Mouse (Mus musculus) forebrain, embryonic 12.5 days (tissue): ENCODE measurements around the gene Astn2. TPM values are rescaled to one million over a fixed set of nuclear protein-coding genes. Genes with fewer than 3 reads are reported as not detected.
"Not testable (repeated sequence)": the region's sequence is repeated elsewhere in the genome, so short reads cannot be mapped to it uniquely, and the experiment has no call there.

ENCODE experiments used
- ATAC-seq: fragments of 200-750 bp; cut with Nextera tagmentation; 2 replicates; pipeline ENCODE4 v1.8.0; 2017; ENCODE audit warnings: moderate TSS enrichment; ENCODE audit not compliant: low FRiP score
- H3K27ac ChIP-seq: fragments of 300-500 bp; sonication (generic); 2 replicates; pipeline ENCODE4 v1.5.1; 2016; ENCODE audit warnings: mild to moderate bottlenecking
- H3K27me3 ChIP-seq: fragments of 300-500 bp; sonication (generic); 2 replicates; pipeline ENCODE4 v1.6.1; 2016; ENCODE audit warnings: mild to moderate bottlenecking
- H3K36me3 ChIP-seq: fragments of 300-500 bp; sonication (generic); replicated peaks from 2 replicates; pipeline ENCODE4 v1.6.1; 2016; ENCODE audit warnings: mild to moderate bottlenecking
- H3K4me1 ChIP-seq: fragments of 300-500 bp; sonication (generic); 2 replicates; pipeline ENCODE4 v1.6.1; 2016
- H3K4me2 ChIP-seq: fragments of 300-500 bp; sonication (generic); 2 replicates; pipeline ENCODE4 v1.6.1; 2016; ENCODE audit warnings: mild to moderate bottlenecking, moderate library complexity
- H3K4me3 ChIP-seq: fragments of 300-500 bp; sonication (generic); replicated peaks from 2 replicates; pipeline ENCODE4 v1.5.1; 2016; ENCODE audit warnings: mild to moderate bottlenecking
- H3K9ac ChIP-seq: fragments of 300-500 bp; sonication (generic); 2 replicates; pipeline ENCODE4 v1.6.1; 2016; ENCODE audit warnings: mild to moderate bottlenecking
- H3K9me3 ChIP-seq: fragments of 300-500 bp; sonication (generic); 2 replicates; pipeline ENCODE4 v1.6.1; 2016
- WGBS: fragments of 180-500 bp; shearing (Covaris S2); methylation state at CpG from one replicate; pipeline ENCODE4 v1.1.7; 2016; 5-methylcytosine and 5-hydroxymethylcytosine counted together
- polyA plus RNA-seq: library from polyadenylated mRNA; unstranded; fragments of >200 nt; fragmentation: Nextera tagmentation; extraction: Ambion mirVana; gene quantifications from 2 replicates; pipeline ENCODE4 v1.2.1, GENCODE M21; 2016

Gene Astn2
- polyA plus RNA-seq, 1 experiment from 2014 or later, result 1.9 TPM

DNA sequence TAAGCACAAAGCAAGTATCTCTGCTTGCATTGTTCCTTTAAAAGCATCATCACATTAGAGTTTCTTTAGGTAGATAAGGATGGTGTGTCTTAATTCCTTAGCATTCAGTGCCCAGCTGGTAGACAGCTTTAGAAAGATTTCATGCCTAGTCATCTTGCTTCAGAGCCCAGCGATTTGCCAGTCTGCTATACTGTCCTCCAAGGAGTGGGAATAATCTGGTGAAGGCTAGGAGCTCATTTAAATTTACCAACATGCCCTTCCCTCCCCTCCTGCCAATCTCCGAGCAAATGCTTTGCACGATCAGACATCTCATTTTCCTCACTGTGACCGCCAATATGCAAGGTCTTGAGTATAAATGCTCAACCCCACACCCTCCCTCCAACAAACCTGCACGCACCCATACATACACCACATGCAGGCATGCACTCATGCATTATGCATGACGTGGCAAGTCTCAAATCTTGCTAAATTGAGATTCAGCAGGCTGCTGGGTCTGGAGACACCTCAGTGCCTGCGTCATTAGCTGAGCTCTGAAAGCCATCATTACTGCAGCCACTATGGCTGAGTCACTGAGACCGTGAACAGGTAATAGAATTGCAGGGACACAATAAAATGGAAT, 704.6 kb downstream of the Astn2 start:
- Histone ChIP-seq H3K9ac (no peak overlapping the region), H3K27me3 (no peaks in the 10 kb centered on the region), H3K4me3 (no peak overlapping the region), H3K4me2 (peak overlapping the region; percentile 11; the same call in 1 of the 2 replicates), H3K9me3 (no peaks in the 10 kb centered on the region), H3K4me1 (peaks cover 15% of the 10 kb centered on the region), H3K36me3 (no peaks in the 10 kb centered on the region), H3K27ac (0 out of 2 replicates have a peak overlapping the region, but pooled peaks have one; percentile 25)
- ATAC-seq, result peak; percentile 96
- 32% methylated on average over 8 of the region's 8 CpGs for WGBS

DNA sequence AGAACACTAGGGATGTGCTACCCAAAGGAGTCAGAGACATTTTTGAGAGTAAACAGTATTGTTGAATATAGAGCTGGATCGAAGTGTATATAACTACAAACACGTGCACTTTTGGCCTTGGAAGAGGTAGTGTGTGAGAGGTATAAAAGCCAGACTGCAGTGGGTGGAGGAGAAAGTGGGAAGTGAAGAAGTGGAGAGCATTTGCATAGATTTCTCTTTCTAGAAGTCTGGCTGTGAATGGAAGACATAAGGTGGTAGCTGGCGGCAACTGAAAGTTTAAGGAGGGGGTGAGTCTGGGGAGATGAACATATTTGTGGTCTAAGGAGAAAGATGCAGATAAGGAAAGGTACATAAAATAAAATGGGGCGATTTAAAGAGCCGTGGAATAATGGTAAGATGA, 709.2 kb downstream of the Astn2 start:
- no peak overlapping the region for H3K9ac ChIP-seq
- WGBS, result 93% methylated on average over 5 of the region's 5 CpGs
- H3K4me1 ChIP-seq, result peaks cover 7% of the 10 kb centered on the region
- no peak overlapping the region for H3K4me3 ChIP-seq
- H3K36me3 ChIP-seq, result no peaks in the 10 kb centered on the region
- ATAC-seq, result no peak
- H3K9me3 ChIP-seq, result no peaks in the 10 kb centered on the region
- no peaks in the 10 kb centered on the region for H3K27me3 ChIP-seq
- H3K27ac ChIP-seq, result no peak overlapping the region
- H3K4me2 ChIP-seq, result no peak overlapping the region

DNA sequence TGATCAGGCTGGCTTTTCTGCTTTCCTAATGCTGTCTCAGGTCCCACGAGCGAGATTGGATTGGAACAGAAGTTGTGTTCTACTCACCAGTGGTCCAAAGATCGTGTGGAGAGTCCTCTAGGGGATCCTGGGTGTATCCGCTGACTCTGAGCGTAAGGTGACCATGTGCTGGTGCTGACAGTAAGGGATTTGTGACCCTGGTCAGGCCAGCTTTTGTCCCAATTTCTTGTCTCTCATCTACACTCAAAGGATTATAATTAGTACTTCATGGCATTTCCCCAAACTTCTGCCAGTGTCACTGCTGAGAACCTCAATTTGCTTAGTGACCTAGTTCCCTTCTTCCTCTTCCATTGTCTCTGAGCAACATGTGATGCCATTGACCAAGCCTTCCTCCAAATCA, 710.4 kb downstream of the Astn2 start:
- Histone ChIP-seq H3K4me3 (no peak overlapping the region), H3K9ac (no peak overlapping the region), H3K4me2 (no peak overlapping the region), H3K27ac (no peak overlapping the region), H3K9me3 (no peaks in the 10 kb centered on the region), H3K36me3 (no peaks in the 10 kb centered on the region), H3K27me3 (no peaks in the 10 kb centered on the region), H3K4me1 (no peaks in the 10 kb centered on the region)
- WGBS, result 86% methylated on average over 5 of the region's 5 CpGs
- ATAC-seq, result no peak

DNA sequence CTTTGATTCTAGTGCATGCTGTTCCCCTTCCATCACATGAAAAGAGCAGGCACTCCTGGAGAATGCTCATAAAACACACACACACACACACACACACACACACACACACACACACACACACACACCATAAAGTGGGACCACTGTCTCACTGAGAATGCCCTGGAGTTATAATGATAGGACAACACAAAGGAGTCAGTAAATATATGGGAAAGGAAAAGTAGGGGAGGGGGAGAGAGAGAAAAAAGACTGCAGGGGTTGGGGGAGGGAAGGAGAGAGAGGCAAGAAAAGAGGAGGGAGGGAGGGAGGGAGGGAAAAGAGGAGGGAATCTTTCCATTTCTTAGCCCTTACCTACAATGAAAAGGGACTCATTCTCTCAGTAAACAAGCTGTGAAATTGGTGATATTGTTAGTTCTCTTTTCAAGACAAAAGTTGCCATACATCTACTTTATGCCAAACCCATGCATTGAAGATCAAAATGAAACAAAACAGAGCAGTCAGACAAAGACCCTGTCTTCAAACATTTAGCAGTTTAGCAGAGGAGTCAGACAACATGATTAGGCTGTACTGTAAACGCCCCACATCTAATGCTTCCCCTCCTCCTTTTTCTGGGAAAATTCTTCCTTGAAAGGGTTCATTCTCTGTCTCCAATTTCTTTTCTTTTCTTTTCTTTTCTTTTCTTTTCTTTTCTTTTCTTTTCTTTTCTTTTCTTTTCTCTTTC, 717.2 kb downstream of the Astn2 start:
- no peaks in the 10 kb centered on the region for H3K36me3 ChIP-seq
- 15% methylated on average over 1 of the region's 1 CpGs for WGBS
- H3K9ac ChIP-seq, result no peak overlapping the region
- H3K4me2 ChIP-seq, result no peak overlapping the region
- no peaks in the 10 kb centered on the region for H3K9me3 ChIP-seq
- ATAC-seq, result peak; percentile 82
- H3K27me3 ChIP-seq, result peaks cover 14% of the 10 kb centered on the region
- H3K4me1 ChIP-seq, result peaks cover 30% of the 10 kb centered on the region
- no peak overlapping the region for H3K4me3 ChIP-seq
- H3K27ac ChIP-seq, result peak overlapping the region; percentile 46; the same call in 1 of the 2 replicates

DNA sequence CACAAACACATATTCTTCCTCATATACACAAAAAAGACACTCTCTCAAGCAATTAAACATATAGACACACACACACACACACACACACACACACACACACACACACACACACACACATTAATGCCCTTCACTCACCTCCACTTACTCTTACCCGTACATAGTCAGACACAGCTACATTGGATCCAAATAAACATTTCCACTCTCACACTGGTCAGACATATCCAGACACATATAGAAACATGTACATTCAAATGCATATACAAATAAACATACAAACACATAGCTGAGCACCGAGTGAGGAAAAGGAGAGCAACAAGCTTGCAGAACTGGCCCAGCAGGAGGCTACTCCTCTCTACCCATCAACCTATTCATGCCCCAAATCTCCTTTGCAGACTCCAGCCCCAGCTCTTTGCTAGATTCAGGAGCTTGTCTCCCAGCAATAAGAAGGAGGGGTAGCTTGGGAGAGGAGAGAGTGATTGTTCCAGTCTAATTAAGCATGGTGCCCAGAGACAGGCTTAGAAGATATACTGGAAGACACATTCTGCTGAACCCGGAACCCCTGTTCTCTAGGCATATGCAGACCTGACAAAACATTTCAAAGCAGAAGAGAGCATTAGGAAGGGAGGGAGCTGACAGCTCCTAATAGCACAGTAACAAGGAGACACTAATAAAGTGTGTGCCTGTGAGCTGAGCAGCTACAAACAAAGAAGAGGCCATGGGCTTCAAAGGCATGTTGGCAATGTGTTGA, 718.0 kb downstream of the Astn2 start:
- H3K9me3 ChIP-seq, result no peaks in the 10 kb centered on the region
- H3K4me2 ChIP-seq, result no peak overlapping the region
- peaks cover 30% of the 10 kb centered on the region for H3K4me1 ChIP-seq
- H3K36me3 ChIP-seq, result no peaks in the 10 kb centered on the region
- peak; percentile 92 for ATAC-seq
- WGBS, result 16% methylated on average over 3 of the region's 3 CpGs
- H3K9ac ChIP-seq, result no peak overlapping the region
- H3K4me3 ChIP-seq, result no peak overlapping the region
- H3K27ac ChIP-seq, result peak overlapping the region; percentile 46; the same call in 1 of the 2 replicates
- peaks cover 14% of the 10 kb centered on the region for H3K27me3 ChIP-seq

DNA sequence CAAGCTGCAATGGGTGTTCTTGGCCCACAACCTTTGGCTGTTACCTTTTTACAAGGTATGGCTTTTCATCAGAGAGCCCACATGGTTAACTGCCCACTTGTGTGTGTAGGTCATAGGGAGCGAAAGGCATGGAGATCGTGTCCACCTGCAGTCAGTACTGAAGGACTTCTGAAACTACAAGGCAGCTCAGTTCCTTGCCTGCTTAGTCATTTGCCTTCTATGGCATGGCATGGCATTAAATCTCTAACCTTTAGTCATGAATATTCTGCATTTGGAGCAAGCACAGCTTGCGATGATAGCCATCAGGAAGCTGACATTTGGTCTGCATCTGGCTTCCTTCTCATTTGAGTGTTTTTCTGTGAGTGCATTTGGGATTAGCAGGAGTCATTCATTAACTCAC, 720.0 kb downstream of the Astn2 start:
- Histone ChIP-seq H3K36me3 (no peaks in the 10 kb centered on the region), H3K27ac (no peak overlapping the region), H3K27me3 (peaks cover 14% of the 10 kb centered on the region), H3K4me3 (no peak overlapping the region), H3K4me2 (no peak overlapping the region), H3K9me3 (no peaks in the 10 kb centered on the region), H3K9ac (no peak overlapping the region), H3K4me1 (peaks cover 30% of the 10 kb centered on the region)
- WGBS, result 83% methylated on average over 3 of the region's 3 CpGs
- no peak for ATAC-seq

DNA sequence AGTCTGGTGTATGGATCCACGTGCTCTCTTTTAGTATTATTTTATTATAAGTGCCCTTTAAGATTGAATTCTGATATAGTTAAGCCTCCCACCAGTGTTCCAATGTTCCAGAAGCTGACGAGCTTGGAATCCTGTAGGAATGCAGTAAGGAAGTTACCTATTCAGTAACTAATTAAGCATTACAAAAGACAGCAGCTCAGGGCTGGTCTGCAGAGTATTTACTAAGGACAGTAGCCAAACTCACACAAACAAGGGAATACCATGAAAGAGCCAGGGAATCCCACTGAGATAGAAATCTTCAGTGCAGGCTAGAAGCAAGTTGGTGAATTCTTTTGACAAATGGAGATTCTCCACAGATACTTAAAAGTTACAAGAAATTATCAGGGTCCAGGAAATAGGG, 724.6 kb downstream of the Astn2 start:
- not testable (repeated sequence) for H3K9me3 ChIP-seq, H3K9ac ChIP-seq, ATAC-seq, H3K27me3 ChIP-seq, H3K36me3 ChIP-seq, H3K27ac ChIP-seq, H3K4me2 ChIP-seq, H3K4me3 ChIP-seq
- peaks cover 19% of the 10 kb centered on the region for H3K4me1 ChIP-seq
- 31% methylated on average over 2 of the region's 2 CpGs for WGBS

DNA sequence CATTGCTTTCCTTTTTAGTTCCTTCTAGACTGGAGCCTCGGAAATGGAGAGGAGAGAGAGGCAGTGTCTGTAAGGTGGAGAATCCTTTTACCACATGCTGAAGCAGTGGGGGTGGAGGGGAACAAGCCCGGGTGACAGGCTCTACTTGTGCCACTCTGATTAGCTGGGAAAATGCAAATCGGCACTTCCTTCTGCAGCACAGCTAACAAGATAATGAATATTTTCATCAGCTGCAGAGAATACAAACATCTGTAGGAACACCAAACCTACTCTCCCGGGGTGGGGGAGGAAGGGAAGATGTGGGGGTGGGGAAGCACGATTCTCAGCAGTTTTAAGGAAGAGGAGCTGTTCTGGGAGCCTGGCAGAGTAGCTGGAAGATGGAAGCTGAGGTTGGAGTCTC, 725.5 kb downstream of the Astn2 start:
- Histone ChIP-seq H3K9me3 (no peaks in the 10 kb centered on the region), H3K4me1 (peaks cover 11% of the 10 kb centered on the region; the same call in 1 of the 2 replicates), H3K4me3 (no peak overlapping the region), H3K9ac (no peak overlapping the region), H3K4me2 (no peak overlapping the region), H3K36me3 (no peaks in the 10 kb centered on the region), H3K27me3 (peaks cover 3% of the 10 kb centered on the region; the same call in 1 of the 2 replicates), H3K27ac (no peak overlapping the region)
- 22% methylated on average over 5 of the region's 5 CpGs for WGBS
- ATAC-seq, result peak; percentile 57; the same call in 1 of the 2 replicates

DNA sequence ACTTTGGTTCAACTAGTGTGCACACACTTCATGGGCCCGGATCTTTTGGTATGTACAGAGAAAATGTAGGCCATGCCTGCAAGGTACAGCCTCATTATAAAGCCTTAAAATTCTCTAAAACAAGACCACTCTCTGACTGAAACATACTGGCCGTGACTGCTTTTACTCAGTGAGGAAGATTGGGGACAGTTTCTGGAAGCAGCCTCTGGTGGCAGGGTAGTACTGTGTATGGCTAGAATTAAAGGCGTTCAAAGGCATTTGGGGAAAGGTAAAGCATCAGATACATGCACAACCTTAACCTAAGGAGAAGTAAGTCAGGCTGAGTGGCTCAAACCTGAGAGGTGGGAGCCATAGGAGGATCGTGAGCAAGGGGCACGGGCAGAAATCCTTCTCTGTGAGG, 725.9 kb downstream of the Astn2 start:
- 72% methylated on average over 5 of the region's 5 CpGs for WGBS

DNA sequence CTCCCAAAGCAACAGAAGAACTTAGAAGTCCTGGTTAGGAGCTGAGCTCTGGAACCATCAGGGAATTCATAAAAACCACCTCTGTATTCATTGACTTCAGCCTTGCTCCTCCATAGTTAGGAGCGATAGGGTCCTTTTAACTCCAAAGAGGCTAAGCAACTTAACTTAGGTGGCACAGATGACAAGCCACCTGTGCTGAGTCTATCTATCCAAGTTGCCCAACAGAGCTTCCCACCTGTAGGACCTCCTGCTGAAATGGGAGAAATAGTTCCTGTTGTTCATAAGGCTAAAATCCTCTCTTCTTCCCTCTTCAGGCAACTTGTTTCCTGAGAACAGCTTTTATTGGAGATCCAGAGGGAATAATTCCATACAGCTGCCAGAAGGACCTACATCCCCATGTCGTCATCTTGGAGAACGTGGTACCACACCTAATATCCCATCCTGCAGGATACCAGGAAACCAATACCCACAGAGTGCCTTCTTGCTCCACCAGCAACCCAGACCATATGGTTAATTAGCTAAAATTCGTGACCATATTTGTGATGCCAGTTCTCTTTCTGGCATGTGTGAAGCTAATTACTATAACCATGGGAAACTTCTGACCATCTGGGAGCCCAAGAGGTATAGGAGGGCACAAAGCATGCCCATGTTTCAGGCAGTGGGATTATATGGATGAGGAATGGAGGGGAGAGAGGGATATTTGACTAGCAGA, 730.0 kb downstream of the Astn2 start:
- Histone ChIP-seq H3K9ac (no peak overlapping the region), H3K36me3 (no peaks in the 10 kb centered on the region), H3K9me3 (no peaks in the 10 kb centered on the region), H3K4me1 (peaks cover 7% of the 10 kb centered on the region; the same call in 1 of the 2 replicates), H3K4me3 (no peak overlapping the region), H3K4me2 (no peak overlapping the region), H3K27ac (no peak overlapping the region), H3K27me3 (no peaks in the 10 kb centered on the region)
- ATAC-seq, result no peak
- 86% methylated on average over 4 of the region's 4 CpGs for WGBS

More for the DNA sequence above, 725.9 kb downstream of the Astn2 start:
- H3K27ac ChIP-seq, result no peak overlapping the region
- no peak overlapping the region for H3K4me2 ChIP-seq
- no peak overlapping the region for H3K9ac ChIP-seq
- no peaks in the 10 kb centered on the region for H3K9me3 ChIP-seq
- no peaks in the 10 kb centered on the region; the same call in 1 of the 2 replicates for H3K27me3 ChIP-seq
- no peak overlapping the region for H3K4me3 ChIP-seq
- 0 out of 2 replicates have a peak, but pooled peaks have one; percentile 27 for ATAC-seq
- H3K36me3 ChIP-seq, result no peaks in the 10 kb centered on the region
- peaks cover 7% of the 10 kb centered on the region; the same call in 1 of the 2 replicates for H3K4me1 ChIP-seq

DNA sequence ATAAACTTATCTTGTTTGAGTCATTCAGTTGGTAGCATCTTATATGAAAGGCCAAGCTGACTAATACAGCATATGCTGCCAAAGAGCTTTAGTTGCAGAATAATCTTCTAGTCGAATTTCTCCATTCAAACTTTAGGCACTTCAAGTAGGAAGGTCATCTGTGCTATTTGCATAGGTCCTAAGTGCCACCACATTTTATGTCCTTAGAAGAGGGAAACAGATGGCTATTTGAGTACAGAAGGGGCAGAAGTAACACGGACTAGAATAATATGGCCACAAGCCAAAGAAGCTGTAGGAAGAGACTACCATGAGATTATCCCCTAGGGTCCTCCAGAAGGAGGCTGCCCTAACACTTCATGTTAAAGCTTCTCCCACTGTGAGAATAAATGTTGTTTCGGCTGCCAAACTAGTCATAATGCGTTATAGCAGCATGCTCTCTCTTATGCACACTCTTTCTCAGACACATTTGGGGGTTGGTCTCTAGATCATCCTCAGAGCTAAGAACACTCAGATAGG, 730.9 kb downstream of the Astn2 start:
- H3K9ac ChIP-seq, result no peak overlapping the region
- 85% methylated on average over 4 of the region's 4 CpGs for WGBS

More for the DNA sequence above, 730.9 kb downstream of the Astn2 start:
- Histone ChIP-seq H3K27ac (no peak overlapping the region), H3K4me2 (no peak overlapping the region), H3K36me3 (no peaks in the 10 kb centered on the region), H3K4me1 (0 out of 2 replicates have a peak, but pooled peaks cover under 1% of the 10 kb centered on the region), H3K4me3 (no peak overlapping the region), H3K9me3 (no peaks in the 10 kb centered on the region), H3K27me3 (no peaks in the 10 kb centered on the region)
- no peak for ATAC-seq
